Mouse (Mus musculus) left cerebral cortex, adult 9 months (tissue): ENCODE results near the gene Ascl4.

Experiments used
- DNase-seq, 2 experiments: peaks; one replicate each; pipeline ENCODE4 v3.0.0; 2022; ENCODE audit warnings: low spot score in 2 of 2

Ascl4 gene

DNA sequence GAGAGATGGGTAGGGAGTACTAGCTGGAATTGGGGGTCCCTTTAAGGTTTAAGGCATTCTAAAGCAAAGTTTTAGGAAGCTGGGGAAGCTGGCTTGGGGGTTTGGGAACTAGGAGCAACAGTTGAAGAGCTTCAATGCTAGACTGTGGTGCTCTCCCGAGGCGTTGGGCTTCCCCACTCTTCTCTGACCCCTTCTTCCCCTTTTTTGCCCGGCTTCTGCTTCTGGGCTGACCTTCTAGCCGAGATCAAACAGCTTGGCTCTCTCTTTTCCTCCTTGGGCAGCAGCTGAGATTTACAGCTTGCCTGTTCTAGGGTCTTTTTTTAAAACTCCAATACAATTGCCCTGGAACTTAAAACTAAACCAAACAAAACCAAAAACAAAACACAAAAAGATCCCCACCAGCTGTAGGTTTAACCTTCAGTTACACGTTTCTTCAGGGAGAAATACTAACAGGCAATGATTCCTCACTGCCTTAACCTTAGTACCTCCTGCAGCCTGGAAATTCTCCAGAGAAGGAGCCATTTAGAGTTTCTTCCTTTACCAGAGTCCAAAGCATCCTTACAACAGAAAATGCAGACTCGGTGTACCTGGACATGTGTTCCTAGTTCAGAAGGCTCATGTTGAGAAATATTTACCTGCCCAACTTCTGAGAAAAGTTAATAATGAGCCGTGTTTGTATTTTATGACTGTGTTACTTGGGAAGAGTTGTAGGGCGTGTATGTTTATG, 42.6 kb downstream of the Ascl4 start:
- no peak for DNase-seq

GRCm38 (mm10) chr10:85971826-85972225, 44.3 kb downstream of the Ascl4 start:
- no peak for DNase-seq

GRCm38 (mm10) chr10:85972915-85973314, 45.4 kb downstream of the Ascl4 start:
- peak; percentile 13 to 39 for DNase-seq

DNA sequence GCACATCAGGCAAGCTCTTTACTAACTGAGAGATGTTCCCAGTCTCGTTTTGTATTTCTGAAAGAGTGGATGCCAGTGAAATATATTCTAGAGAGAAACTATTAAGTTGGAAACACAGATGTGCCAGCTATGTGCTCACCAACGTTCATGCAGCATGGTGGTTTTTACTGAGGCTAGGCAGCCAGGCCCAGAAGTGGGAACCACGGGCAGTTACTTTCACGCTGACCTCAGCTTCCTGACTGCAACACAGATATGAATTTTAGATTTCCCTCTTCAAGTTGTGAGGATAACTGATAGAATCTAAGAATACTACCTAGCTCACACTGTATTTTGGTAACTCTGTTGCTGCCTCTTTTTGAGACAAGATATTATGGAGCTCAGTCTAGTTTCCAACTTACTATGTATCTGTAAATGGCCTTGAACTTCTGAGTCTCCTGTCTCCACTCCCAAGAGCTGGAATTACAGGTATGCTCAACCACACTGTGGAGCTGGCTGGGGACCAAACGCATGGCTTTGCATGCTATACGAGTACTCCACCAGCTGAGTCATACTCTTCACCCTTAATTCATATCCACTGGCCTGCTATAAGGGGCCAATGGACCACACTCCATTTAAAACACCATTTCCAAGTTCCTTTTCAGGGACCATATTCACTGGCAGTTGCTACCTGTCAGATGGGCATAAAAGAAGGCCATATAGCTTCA, 62.1 kb downstream of the Ascl4 start:
- DNase-seq, result no peak

DNA sequence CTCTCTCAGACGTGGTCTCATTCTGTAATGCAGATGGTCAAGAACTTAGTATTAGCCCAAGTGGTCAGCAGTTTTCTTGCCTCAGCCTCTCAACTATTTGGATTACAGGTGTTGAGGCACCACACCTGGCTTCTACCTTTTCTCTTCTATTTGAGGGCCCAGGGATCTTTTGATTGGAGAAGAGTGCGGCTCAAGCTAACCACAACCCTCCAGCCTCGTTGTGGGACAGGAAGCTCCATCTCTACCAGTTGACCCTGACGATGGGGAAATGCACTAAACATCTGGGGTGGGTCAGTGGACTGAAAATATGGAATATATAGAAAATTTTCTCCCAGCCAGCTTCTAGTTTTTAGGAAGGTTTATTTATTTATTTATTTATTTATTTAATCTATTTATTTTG, 64.9 kb downstream of the Ascl4 start:
- DNase-seq, result no peak

DNA sequence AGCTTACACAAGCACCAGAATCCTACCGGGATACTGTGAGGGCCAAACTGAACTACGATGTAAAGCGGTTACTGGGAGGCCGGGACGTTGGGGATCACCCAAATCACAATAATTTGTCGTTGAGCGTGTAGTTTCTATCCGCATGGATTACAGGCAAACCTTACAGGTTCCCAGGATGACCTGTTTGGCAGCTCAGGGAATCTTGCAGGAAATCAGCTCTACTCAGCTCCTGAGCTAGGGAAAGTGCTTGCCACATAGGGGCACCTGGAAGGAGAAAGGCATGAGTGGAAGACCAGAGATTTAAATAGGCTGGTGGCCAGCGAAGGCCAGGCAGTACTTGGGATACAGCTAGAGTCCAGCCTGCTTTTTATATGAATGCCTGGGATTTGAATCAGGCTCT, 66.4 kb downstream of the Ascl4 start:
- no peak for DNase-seq

GRCm38 (mm10) chr10:85994543-85995104, 67.1 kb downstream of the Ascl4 start:
- no peak for DNase-seq
